Mouse (Mus musculus) heart, adult 2 months (tissue): ENCODE measurements around the gene Nfatc3.

ENCODE experiments used
- CTCF ChIP-seq: fragments of 200-600 bp; IDR thresholded peaks from 2 replicates; pipeline ENCODE4 v1.8.1; 2022; ENCODE audit warnings: antibody characterized with exemption, mild to moderate bottlenecking, moderate library complexity
- EP300 ChIP-seq: fragments of 200-500 bp; IDR thresholded peaks from 2 replicates; pipeline ENCODE4 v1.6.1; 2011; ENCODE audit warnings: low read depth, low read length, control low read depth; ENCODE audit not compliant: insufficient read depth
- POLR2A ChIP-seq: fragments of 200-500 bp; IDR thresholded peaks from 2 replicates; pipeline ENCODE4 v1.6.1; 2011; ENCODE audit warnings: mild to moderate bottlenecking, low read depth, low read length, control low read depth; ENCODE audit not compliant: insufficient read depth

- TF ChIP-seq POLR2A (no peak; the same call in 1 of the 2 replicates), CTCF (no peak), EP300 (no peak)
These were observed 90.4 kb downstream of the Nfatc3 start for GRCm38 (mm10) chr8:106149025-106149424.
